Mouse (Mus musculus) thymus, adult 2 months (tissue): Measurements from ENCODE around the gene Wdr18.

Experiments used
- CTCF ChIP-seq: fragments of 200-500 bp; IDR thresholded peaks from 2 replicates; pipeline ENCODE4 v1.5.1; 2012; ENCODE audit warnings: mild to moderate bottlenecking, control low read depth, low read length, moderate library complexity, borderline replicate concordance; ENCODE audit not compliant: control insufficient read depth, poor library complexity, insufficient read depth; ENCODE audit errors: extremely low read depth
- POLR2A ChIP-seq: fragments of 200-500 bp; IDR thresholded peaks from 2 replicates; pipeline ENCODE4 v1.6.1; 2012; ENCODE audit warnings: mild to moderate bottlenecking, low read length, control low read depth, moderate library complexity; ENCODE audit not compliant: control insufficient read depth, poor library complexity, insufficient read depth; ENCODE audit errors: extremely low read depth

DNA sequence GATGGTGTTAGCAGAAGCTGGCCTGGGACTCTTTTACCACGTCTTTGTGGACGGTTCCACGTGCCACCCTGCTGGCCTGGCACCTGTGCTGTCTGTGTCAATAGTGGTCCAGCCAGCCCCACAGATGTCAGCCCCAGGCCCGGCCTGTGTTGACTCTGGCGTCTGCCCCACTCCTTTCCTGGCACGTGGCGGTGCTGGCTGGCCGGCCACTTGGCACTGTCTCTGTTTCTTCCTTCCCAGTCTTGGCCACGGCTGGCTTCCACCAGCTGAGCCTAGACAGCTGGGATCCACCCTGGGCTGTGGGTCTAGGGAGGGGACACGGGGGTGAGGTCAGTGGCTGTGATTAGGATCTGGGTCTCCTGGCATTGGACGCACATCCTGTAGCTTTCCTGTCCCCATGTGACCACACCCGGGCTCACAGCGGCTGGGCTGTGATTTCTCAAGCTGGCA lies 25.7 kb upstream of the Wdr18 start:
- TF ChIP-seq CTCF (no peak), POLR2A (no peak)
